Mouse (Mus musculus): Measurements from ENCODE around the gene Zfp42.

DNA sequence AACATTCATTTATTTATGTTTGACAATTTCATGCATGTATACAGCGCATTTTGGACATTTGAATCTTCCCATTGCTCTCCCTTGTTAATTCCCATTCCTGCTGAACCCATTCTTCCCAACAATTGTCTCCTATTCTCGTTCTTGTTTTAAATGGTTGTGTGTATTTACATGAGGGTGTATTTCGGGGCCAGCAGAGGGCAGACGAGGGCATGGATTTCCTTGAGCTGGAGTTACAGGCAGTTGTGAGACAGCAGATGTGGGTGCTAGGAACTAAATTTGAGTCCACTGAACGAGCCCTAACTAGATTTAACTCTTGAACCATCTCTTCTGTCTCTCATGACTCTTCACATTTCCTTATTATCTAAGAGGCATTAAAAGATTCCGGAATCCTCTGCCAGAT is 55.1 kb downstream of the Zfp42 start:
- no peak for TF ChIP-seq CTCF (IDR thresholded peaks at IDR 0.05; ENCODE audit: borderline replicate concordance, insufficient read depth, low read depth, low read length)
- TF ChIP-seq POLR2A (IDR thresholded peaks at IDR 0.05; ENCODE audit: borderline replicate concordance, insufficient read depth, low read length): no peak

All from cerebellum, adult 2 months (tissue).